Mouse (Mus musculus) erythroblast, adult 5-6 weeks (primary cell): ENCODE data around the gene Tmem174. TPM values are rescaled to one million over a fixed set of nuclear protein-coding genes. Genes with fewer than 3 reads are reported as not detected.

ENCODE experiments used
- ATAC-seq: replicated peaks from 2 replicates; pipeline ENCODE4 v1.8.0; 2016; ENCODE audit warnings: moderate number of reproducible peaks, mild to moderate bottlenecking, moderate TSS enrichment, inconsistent platforms; ENCODE audit not compliant: poor library complexity, low FRiP score, severe bottlenecking
- total RNA-seq, 2 experiments: library from RNA; stranded (forward) in 1 of 2; stranded (reverse) in 1 of 2; fragments of 150-400 nt in 1 of 2; fragments of 200-764, 138-1000 nt in 1 of 2; gene quantifications; 2 replicates each; pipeline versions ENCODE4 v1.2.3 to v1.2.4; 2015 to 2017; ENCODE audit warnings: low replicate concordance in 2 of 2

Tmem174 gene
- total RNA-seq (2015; ENCODE audit: low replicate concordance) (not detected in 2 replicates), total RNA-seq (2017; ENCODE audit: low replicate concordance) (not detected in 2 replicates)

- no peak for ATAC-seq
Measured at GRCm38 (mm10) chr13:98637145-98637544, at the start of gene Tmem174. Tmem174 (minus strand) TSS chr13:98637410.

- ATAC-seq = no peak
Measured at GRCm38 (mm10) chr13:98684144-98684900, 47.1 kb upstream of the Tmem174 start.

- no peak for ATAC-seq
Measured at GRCm38 (mm10) chr13:98683412-98683811, 46.2 kb upstream of the Tmem174 start.

- no peak for ATAC-seq
Measured at GRCm38 (mm10) chr13:98680470-98681060, 43.4 kb upstream of the Tmem174 start.

- no peak for ATAC-seq
Measured at GRCm38 (mm10) chr13:98679631-98680041, 42.4 kb upstream of the Tmem174 start.

GRCm38 (mm10) chr13:98679230-98679629, 42.0 kb upstream of the Tmem174 start:
- no peak for ATAC-seq

- ATAC-seq = no peak
Measured at GRCm38 (mm10) chr13:98673922-98674321, 36.7 kb upstream of the Tmem174 start.

- ATAC-seq = no peak
Measured at GRCm38 (mm10) chr13:98669296-98669695, 32.1 kb upstream of the Tmem174 start.

GRCm38 (mm10) chr13:98667316-98667715, 30.1 kb upstream of the Tmem174 start:
- ATAC-seq = no peak

GRCm38 (mm10) chr13:98665240-98665639, 28.0 kb upstream of the Tmem174 start:
- ATAC-seq = no peak

- ATAC-seq = no peak
Measured at GRCm38 (mm10) chr13:98662173-98662675, 25.0 kb upstream of the Tmem174 start.

GRCm38 (mm10) chr13:98656034-98656471, 18.8 kb upstream of the Tmem174 start:
- no peak for ATAC-seq

- ATAC-seq = no peak
Measured at GRCm38 (mm10) chr13:98655346-98655745, 18.1 kb upstream of the Tmem174 start.

- no peak for ATAC-seq
Measured at GRCm38 (mm10) chr13:98654129-98654939, 17.1 kb upstream of the Tmem174 start.

- ATAC-seq = no peak
Measured at GRCm38 (mm10) chr13:98652194-98652593, 15.0 kb upstream of the Tmem174 start.

- no peak for ATAC-seq
Measured at GRCm38 (mm10) chr13:98651228-98651977, 14.2 kb upstream of the Tmem174 start.

- ATAC-seq = no peak
Measured at GRCm38 (mm10) chr13:98647775-98648568, 10.8 kb upstream of the Tmem174 start.

GRCm38 (mm10) chr13:98638507-98639166, 1.4 kb upstream of the Tmem174 start:
- ATAC-seq = no peak
